Mouse (Mus musculus) forebrain, embryonic 14.5 days (tissue): ENCODE data around the gene F830045P16Rik. TPM values are rescaled to one million over a fixed set of nuclear protein-coding genes. Genes with fewer than 3 reads are reported as not detected.
A peak's percentile ranks its signal among the peaks of the same experiment; 100 is the strongest.
"Not testable (repeated sequence)": the region's sequence is repeated elsewhere in the genome, so short reads cannot be mapped to it uniquely, and the experiment has no call there.

ENCODE experiments used
- ATAC-seq: fragments of 200-750 bp; cut with Nextera tagmentation; 2 replicates; pipeline ENCODE4 v1.8.0; 2017; ENCODE audit warnings: mild to moderate bottlenecking, moderate library complexity
- DNase-seq: peaks from one replicate; pipeline ENCODE4 v3.0.0-alpha.2; 2015; ENCODE audit warnings: low spot score
- H3K27ac ChIP-seq: fragments of 300-500 bp; sonication (generic); 2 replicates; pipeline ENCODE4 v1.5.1; 2014; ENCODE audit warnings: low read depth, mild to moderate bottlenecking, control low read depth, low read length, moderate library complexity
- H3K27me3 ChIP-seq: fragments of 300-500 bp; sonication (generic); replicated peaks from 2 replicates; pipeline ENCODE4 v1.6.1; 2014; ENCODE audit warnings: low read length, control low read depth, mixed read lengths; ENCODE audit not compliant: control insufficient read depth, insufficient read depth
- H3K36me3 ChIP-seq: fragments of 300-500 bp; sonication (generic); 2 replicates; pipeline ENCODE4 v1.6.1; 2014; ENCODE audit warnings: low read length, control low read depth; ENCODE audit not compliant: control insufficient read depth, insufficient read depth
- H3K4me1 ChIP-seq: fragments of 300-500 bp; sonication (generic); 2 replicates; pipeline ENCODE4 v1.6.1; 2014; ENCODE audit warnings: antibody characterized with exemption, low read length, control low read depth; ENCODE audit not compliant: control insufficient read depth, insufficient read depth
- H3K4me2 ChIP-seq: fragments of 300-500 bp; sonication (generic); 2 replicates; pipeline ENCODE4 v1.6.1; 2014; ENCODE audit warnings: mild to moderate bottlenecking, control low read depth, low read length
- H3K4me3 ChIP-seq: fragments of 300-500 bp; sonication (generic); 2 replicates; pipeline ENCODE4 v1.5.1; 2014; ENCODE audit warnings: low read depth, low read length, control low read depth
- H3K9ac ChIP-seq: fragments of 300-500 bp; sonication (generic); 2 replicates; pipeline ENCODE4 v1.6.1; 2014; ENCODE audit warnings: mild to moderate bottlenecking, low read length, control low read depth, moderate library complexity
- H3K9me3 ChIP-seq: fragments of 300-500 bp; sonication (generic); replicated peaks from 2 replicates; pipeline ENCODE4 v1.6.1; 2016; ENCODE audit warnings: low read length, control low read depth, mixed read lengths; ENCODE audit not compliant: control insufficient read depth
- WGBS: fragments of 180-500 bp; shearing (Covaris S2); extraction: QIAGEN DNeasy Blood & Tissue Kit; methylation state at CpG from one replicate; pipeline ENCODE4 v1.1.7; 2014; 5-methylcytosine and 5-hydroxymethylcytosine counted together
- polyA plus RNA-seq: library from polyadenylated mRNA; unstranded; fragments of >200 nt; fragmentation: Nextera tagmentation; extraction: Ambion mirVana; gene quantifications from 2 replicates; pipeline ENCODE4 v1.2.1, GENCODE M21; 2014

The F830045P16Rik gene
- polyA plus RNA-seq, 1 experiment from 2014 or later: not detected

- no peak for ATAC-seq
- no peak overlapping the region for H3K9ac ChIP-seq
- H3K27me3 ChIP-seq: no peaks in the 10 kb centered on the region
- H3K4me2 ChIP-seq: no peak overlapping the region
- WGBS: 85% methylated on average over 4 of the region's 4 CpGs
- H3K4me1 ChIP-seq: peaks cover 3% of the 10 kb centered on the region; the same call in 1 of the 2 replicates
- no peaks in the 10 kb centered on the region for H3K9me3 ChIP-seq
- no peak overlapping the region for H3K27ac ChIP-seq
- no peak for DNase-seq
- H3K4me3 ChIP-seq: no peak overlapping the region
- no peaks in the 10 kb centered on the region for H3K36me3 ChIP-seq
These were observed 10.1 kb downstream of the F830045P16Rik start for GRCm38 (mm10) chr2:129526322-129526721.

GRCm38 (mm10) chr2:129525644-129526043, 10.8 kb downstream of the F830045P16Rik start:
- peaks cover 3% of the 10 kb centered on the region; the same call in 1 of the 2 replicates for H3K4me1 ChIP-seq
- DNase-seq (no peak), ATAC-seq (no peak)
- H3K27ac ChIP-seq: no peak overlapping the region
- H3K27me3 ChIP-seq: no peaks in the 10 kb centered on the region
- H3K36me3 ChIP-seq: no peaks in the 10 kb centered on the region
- no peak overlapping the region for H3K4me2 ChIP-seq
- H3K9ac ChIP-seq: no peak overlapping the region
- H3K9me3 ChIP-seq: no peaks in the 10 kb centered on the region
- no peak overlapping the region for H3K4me3 ChIP-seq

GRCm38 (mm10) chr2:129518526-129518925, 17.9 kb downstream of the F830045P16Rik start:
- no peak for DNase-seq
- no peaks in the 10 kb centered on the region for H3K36me3 ChIP-seq
- no peak overlapping the region for H3K4me2 ChIP-seq
- no peak overlapping the region for H3K4me3 ChIP-seq
- no peak for ATAC-seq
- H3K9me3 ChIP-seq: no peaks in the 10 kb centered on the region
- no peak overlapping the region for H3K27ac ChIP-seq
- WGBS: 58% methylated on average over 3 of the region's 3 CpGs
- H3K4me1 ChIP-seq: peaks cover 8% of the 10 kb centered on the region; the same call in 1 of the 2 replicates
- no peak overlapping the region for H3K9ac ChIP-seq
- no peaks in the 10 kb centered on the region for H3K27me3 ChIP-seq

GRCm38 (mm10) chr2:129514923-129515920, 21.2 kb downstream of the F830045P16Rik start:
- Histone ChIP-seq H3K4me1 (peaks cover 8% of the 10 kb centered on the region; the same call in 1 of the 2 replicates), H3K4me2 (no peak overlapping the region), H3K4me3 (no peak overlapping the region), H3K27me3 (no peaks in the 10 kb centered on the region), H3K27ac (no peak overlapping the region), H3K9me3 (no peaks in the 10 kb centered on the region), H3K9ac (no peak overlapping the region), H3K36me3 (no peaks in the 10 kb centered on the region)
- no peak for DNase-seq
- no peak for ATAC-seq
- WGBS: 30% methylated on average over 16 of the region's 16 CpGs

- no peak for ATAC-seq
- Histone ChIP-seq H3K27me3 (no peaks in the 10 kb centered on the region), H3K36me3 (no peaks in the 10 kb centered on the region), H3K9me3 (no peaks in the 10 kb centered on the region), H3K4me3 (no peak overlapping the region), H3K27ac (no peak overlapping the region), H3K4me2 (no peak overlapping the region), H3K9ac (no peak overlapping the region), H3K4me1 (peaks cover 8% of the 10 kb centered on the region; the same call in 1 of the 2 replicates)
- DNase-seq: no peak
These were observed 22.1 kb downstream of the F830045P16Rik start for GRCm38 (mm10) chr2:129514401-129514667.

- Histone ChIP-seq H3K4me3 (no peak overlapping the region), H3K4me1 (peaks cover 8% of the 10 kb centered on the region; the same call in 1 of the 2 replicates), H3K9ac (no peak overlapping the region), H3K9me3 (no peaks in the 10 kb centered on the region), H3K4me2 (no peak overlapping the region), H3K27me3 (no peaks in the 10 kb centered on the region), H3K36me3 (no peaks in the 10 kb centered on the region), H3K27ac (no peak overlapping the region)
- DNase-seq: no peak
- no peak for ATAC-seq
- 77% methylated on average over 6 of the region's 6 CpGs for WGBS
These were observed 22.6 kb downstream of the F830045P16Rik start for GRCm38 (mm10) chr2:129513546-129514400.

- H3K4me1 ChIP-seq, DNase-seq, H3K36me3 ChIP-seq, H3K27me3 ChIP-seq, H3K27ac ChIP-seq, ATAC-seq, H3K9me3 ChIP-seq, H3K9ac ChIP-seq, H3K4me3 ChIP-seq, H3K4me2 ChIP-seq: not testable (repeated sequence)
- 95% methylated on average over 7 of the region's 7 CpGs for WGBS
These were observed 24.3 kb downstream of the F830045P16Rik start for GRCm38 (mm10) chr2:129512147-129512546.

GRCm38 (mm10) chr2:129502641-129503040, 33.8 kb downstream of the F830045P16Rik start:
- no peaks in the 10 kb centered on the region for H3K36me3 ChIP-seq
- no peak overlapping the region for H3K4me3 ChIP-seq
- H3K9me3 ChIP-seq: no peaks in the 10 kb centered on the region
- H3K27ac ChIP-seq: no peak overlapping the region
- no peaks in the 10 kb centered on the region for H3K27me3 ChIP-seq
- DNase-seq: peak; percentile 80
- 23% methylated on average over 6 of the region's 6 CpGs for WGBS
- no peaks in the 10 kb centered on the region for H3K4me1 ChIP-seq
- no peak; the same call in 1 of the 2 replicates for ATAC-seq
- H3K4me2 ChIP-seq: no peak overlapping the region
- no peak overlapping the region for H3K9ac ChIP-seq
